Mouse (Mus musculus) myocyte (in vitro differentiated cells): ENCODE results near the gene Upk2. TPM values are rescaled to one million over a fixed set of nuclear protein-coding genes. Genes with fewer than 3 reads are reported as not detected.
A peak's percentile ranks its signal among the peaks of the same experiment; 100 is the strongest.

Experiments used
- H3K27me3 ChIP-seq: one replicate; pipeline ENCODE4 v1.6.1; 2011; ENCODE audit not compliant: control insufficient read depth, insufficient read depth, insufficient read length
- H3K36me3 ChIP-seq: one replicate; pipeline ENCODE4 v1.6.1; 2011; ENCODE audit not compliant: control insufficient read depth, insufficient read depth
- H3K4me2 ChIP-seq: one replicate; pipeline ENCODE4 v1.6.1; 2011; ENCODE audit warnings: low read depth, control low read depth
- H3K4me3 ChIP-seq: one replicate; pipeline ENCODE4 v1.5.1; 2011; ENCODE audit warnings: mild to moderate bottlenecking, control low read depth, moderate library complexity
- H3K79me2 ChIP-seq: one replicate; pipeline ENCODE4 v1.6.1; 2011; ENCODE audit not compliant: control insufficient read depth, insufficient read depth
- H3ac ChIP-seq: one replicate; pipeline ENCODE4 v1.6.1; 2011; ENCODE audit not compliant: control insufficient read depth, insufficient read length
- CEBPB ChIP-seq: IDR thresholded peaks from 2 replicates; pipeline ENCODE4 v1.6.1; 2011; ENCODE audit warnings: mild to moderate bottlenecking, moderate library complexity; ENCODE audit not compliant: poor library complexity, insufficient read depth, severe bottlenecking
- E2F4 ChIP-seq: IDR thresholded peaks from one replicate; pipeline ENCODE4 v1.6.1; 2011; ENCODE audit warnings: mild to moderate bottlenecking, control low read depth, moderate library complexity; ENCODE audit not compliant: insufficient read depth
- MAX ChIP-seq: IDR thresholded peaks from one replicate; pipeline ENCODE4 v1.6.1; 2011; ENCODE audit warnings: low read depth, mild to moderate bottlenecking, control low read depth
- MYOD1 ChIP-seq, 3 experiments: IDR thresholded peaks; one replicate each; pipeline ENCODE4 v1.6.1; 2011; ENCODE audit warnings: control low read depth in 2 of 3, low read depth in 2 of 3, mild to moderate bottlenecking in 2 of 3, moderate library complexity in 1 of 3; ENCODE audit not compliant: insufficient read length in 2 of 3, control insufficient read depth in 1 of 3
- MYOG ChIP-seq, 3 experiments: IDR thresholded peaks; one replicate each; pipeline ENCODE4 v1.6.1; 2011; ENCODE audit warnings: control low read depth in 2 of 3, low read depth in 2 of 3, mild to moderate bottlenecking in 2 of 3; ENCODE audit not compliant: insufficient read length in 2 of 3, control insufficient read depth in 1 of 3, insufficient read depth in 1 of 3
- POLR2A ChIP-seq: IDR thresholded peaks from one replicate; pipeline ENCODE4 v1.6.1; 2011; ENCODE audit warnings: low read depth, mild to moderate bottlenecking, control low read depth, moderate library complexity; ENCODE audit not compliant: insufficient read length
- POLR2AphosphoS2 ChIP-seq: IDR thresholded peaks from one replicate; pipeline ENCODE4 v1.6.1; 2011; ENCODE audit warnings: low read depth, control low read depth; ENCODE audit not compliant: insufficient read length
- REST ChIP-seq: IDR thresholded peaks from one replicate; pipeline ENCODE4 v1.6.1; 2011; ENCODE audit warnings: mild to moderate bottlenecking, control low read depth, moderate library complexity; ENCODE audit not compliant: insufficient read depth, insufficient read length
- SRF ChIP-seq: IDR thresholded peaks from one replicate; pipeline ENCODE4 v1.6.1; 2011; ENCODE audit warnings: low read depth; ENCODE audit not compliant: control insufficient read depth, insufficient read length
- TCF12 ChIP-seq: IDR thresholded peaks from one replicate; pipeline ENCODE4 v1.6.1; 2011; ENCODE audit warnings: mild to moderate bottlenecking, control low read depth; ENCODE audit not compliant: poor library complexity, insufficient read depth, severe bottlenecking
- TCF3 ChIP-seq: IDR thresholded peaks from one replicate; pipeline ENCODE4 v1.6.1; 2011; ENCODE audit warnings: low read depth, control low read depth; ENCODE audit not compliant: insufficient read length
- USF1 ChIP-seq: IDR thresholded peaks from one replicate; pipeline ENCODE4 v1.6.1; 2011; ENCODE audit warnings: low read depth, mild to moderate bottlenecking, control low read depth, moderate library complexity
- polyA plus RNA-seq: library from polyadenylated mRNA; unstranded; fragments of >200 nt; fragmentation: generic; extraction: Trizol; gene quantifications from one replicate; pipeline ENCODE4 v1.2.1, GENCODE M21; 2012; ENCODE audit warnings: missing spikeins

The Upk2 gene
- not detected for polyA plus RNA-seq

- TF ChIP-seq REST (no peak), USF1 (no peak), MYOG (IDR thresholded peaks at IDR 0.05; ENCODE audit: control insufficient read depth in 1 of 3, insufficient read depth in 1 of 3, insufficient read length in 2 of 3, low read depth in 2 of 3) (no peak), CEBPB (no peak)
- Histone ChIP-seq H3K27me3 (peaks cover 32% of the 10 kb centered on the region), H3K79me2 (no peaks in the 10 kb centered on the region), H3K4me3 (no peak within 1 kb of the TSS), H3K4me2 (no peak within 1 kb of the TSS), H3K36me3 (no peaks in the 10 kb centered on the region), H3ac (no peak within 1 kb of the TSS)
Observed at GRCm38 (mm10) chr9:44454891-44455220, at the start of gene Upk2. Upk2 (minus strand) TSS chr9:44454976.

GRCm38 (mm10) chr9:44502006-44502405 is 47.2 kb upstream of the Upk2 start:
- Histone ChIP-seq H3K79me2 (peaks cover 21% of the 10 kb centered on the region), H3K36me3 (peaks cover 21% of the 10 kb centered on the region), H3ac (no peak overlapping the region), H3K27me3 (no peaks in the 10 kb centered on the region), H3K4me2 (peak overlapping the region; percentile 58), H3K4me3 (no peak overlapping the region)
- no peak for TF ChIP-seq POLR2A
- no peak for TF ChIP-seq TCF12
- TF ChIP-seq REST, result no peak
- no peak for TF ChIP-seq CEBPB
- TF ChIP-seq POLR2AphosphoS2, result no peak
- no peak for TF ChIP-seq MYOG (IDR thresholded peaks at IDR 0.05; ENCODE audit: control insufficient read depth in 1 of 3, insufficient read depth in 1 of 3, insufficient read length in 2 of 3, low read depth in 2 of 3)
- TF ChIP-seq TCF3, result no peak
- TF ChIP-seq E2F4, result no peak
- TF ChIP-seq MAX, result no peak
- no peak for TF ChIP-seq SRF
- TF ChIP-seq USF1, result no peak
- no peak for TF ChIP-seq MYOD1 (IDR thresholded peaks at IDR 0.05; ENCODE audit: control insufficient read depth in 1 of 3, insufficient read length in 2 of 3, low read depth in 2 of 3)

GRCm38 (mm10) chr9:44501206-44501879 is 46.6 kb upstream of the Upk2 start:
- Histone ChIP-seq H3K4me2 (peak overlapping the region; percentile 96), H3K79me2 (peaks cover 28% of the 10 kb centered on the region), H3ac (no peak overlapping the region), H3K27me3 (no peaks in the 10 kb centered on the region), H3K36me3 (peaks cover 21% of the 10 kb centered on the region), H3K4me3 (no peak overlapping the region)
- TF ChIP-seq MYOD1 (IDR thresholded peaks at IDR 0.05; ENCODE audit: control insufficient read depth in 1 of 3, insufficient read length in 2 of 3, low read depth in 2 of 3) (peak in 1 of 3 experiments; percentile 17), MAX (no peak), MYOG (IDR thresholded peaks at IDR 0.05; ENCODE audit: control insufficient read depth in 1 of 3, insufficient read depth in 1 of 3, insufficient read length in 2 of 3, low read depth in 2 of 3) (peak in 1 of 3 experiments; percentile 44), POLR2A (peak; percentile 43)

- H3K36me3 ChIP-seq, result peaks cover 21% of the 10 kb centered on the region
- no peaks in the 10 kb centered on the region for H3K27me3 ChIP-seq
- TF ChIP-seq MAX (no peak), E2F4 (no peak), CEBPB (no peak), POLR2A (no peak), MYOD1 (IDR thresholded peaks at IDR 0.05; ENCODE audit: control insufficient read depth in 1 of 3, insufficient read length in 2 of 3, low read depth in 2 of 3) (no peak), SRF (no peak), TCF3 (no peak), MYOG (IDR thresholded peaks at IDR 0.05; ENCODE audit: control insufficient read depth in 1 of 3, insufficient read depth in 1 of 3, insufficient read length in 2 of 3, low read depth in 2 of 3) (no peak), USF1 (no peak), REST (no peak), POLR2AphosphoS2 (no peak), TCF12 (no peak)
- peak overlapping the region; percentile 41 for H3K4me3 ChIP-seq
- no peak overlapping the region for H3ac ChIP-seq
- H3K79me2 ChIP-seq, result peaks cover 34% of the 10 kb centered on the region
- H3K4me2 ChIP-seq, result peak overlapping the region; percentile 96
Observed at GRCm38 (mm10) chr9:44500638-44501175, 45.9 kb upstream of the Upk2 start.

GRCm38 (mm10) chr9:44500163-44500533 is 45.4 kb upstream of the Upk2 start:
- Histone ChIP-seq H3ac (peak overlapping the region; percentile 18), H3K4me3 (peak overlapping the region; percentile 41), H3K79me2 (peaks cover 40% of the 10 kb centered on the region), H3K4me2 (peak overlapping the region; percentile 96), H3K36me3 (peaks cover 21% of the 10 kb centered on the region), H3K27me3 (no peaks in the 10 kb centered on the region)
- no peak for TF ChIP-seq REST
- TF ChIP-seq TCF12, result no peak
- no peak for TF ChIP-seq CEBPB
- TF ChIP-seq MAX, result no peak
- no peak for TF ChIP-seq SRF
- no peak for TF ChIP-seq POLR2A
- no peak for TF ChIP-seq E2F4
- no peak for TF ChIP-seq MYOG (IDR thresholded peaks at IDR 0.05; ENCODE audit: control insufficient read depth in 1 of 3, insufficient read depth in 1 of 3, insufficient read length in 2 of 3, low read depth in 2 of 3)
- no peak for TF ChIP-seq MYOD1 (IDR thresholded peaks at IDR 0.05; ENCODE audit: control insufficient read depth in 1 of 3, insufficient read length in 2 of 3, low read depth in 2 of 3)
- no peak for TF ChIP-seq POLR2AphosphoS2
- no peak for TF ChIP-seq TCF3
- TF ChIP-seq USF1, result no peak
